13 mouse cellular contexts compared by ENCODE assay signal in genomic region chr10:97478259-97478658, GRCm38 (mm10). TPM values are rescaled to one million over a fixed set of nuclear protein-coding genes. Genes with fewer than 3 reads are reported as not detected.
A peak's percentile ranks its signal among the peaks of the same experiment; 100 is the strongest.
DNase-seq lines count a peak whose midpoint lies in the region; ATAC-seq lines count a peak whose summit lies in the region.
"Had no signal": no experiment of that assay in that cellular context is flagged by ENCODE, and none has a peak within 500 bp of the region (broad histone marks: within the 10 kb centered on the region; RNA-seq: fewer than 3 reads in every experiment).

No protein-coding gene starts in this region.

- H3K4me3 ChIP-seq in forebrain, embryonic 10.5 days: no peak overlapping the region
- no peak overlapping the region for H3K4me3 ChIP-seq in forebrain, embryonic 15.5 days
- no peak overlapping the region for H3K4me3 ChIP-seq in kidney, embryonic 15.5 days (replicated peaks)
- no peak overlapping the region for H3K4me3 ChIP-seq in embryonic facial prominence, embryonic 12.5 days
- H3K4me3 ChIP-seq in limb, embryonic 15.5 days: no peak overlapping the region

- no peak overlapping the region for H3K9ac ChIP-seq in forebrain, embryonic 15.5 days (replicated peaks)
- H3K9ac ChIP-seq in kidney, embryonic 15.5 days: no peak overlapping the region
- H3K9ac ChIP-seq in embryonic facial prominence, embryonic 12.5 days: no peak overlapping the region
- H3K9ac ChIP-seq in limb, embryonic 15.5 days: no peak overlapping the region
- H3K9ac ChIP-seq: liver, embryonic 14.5 days had no signal

- no peaks in the 10 kb centered on the region for H3K27me3 ChIP-seq in forebrain, embryonic 10.5 days (ENCODE audit: poor library complexity, severe bottlenecking)
- no peaks in the 10 kb centered on the region for H3K27me3 ChIP-seq in forebrain, embryonic 15.5 days
- no peaks in the 10 kb centered on the region for H3K27me3 ChIP-seq in kidney, embryonic 15.5 days
- no peaks in the 10 kb centered on the region for H3K27me3 ChIP-seq in embryonic facial prominence, embryonic 12.5 days
- no peaks in the 10 kb centered on the region for H3K27me3 ChIP-seq in limb, embryonic 15.5 days

- 48% methylated on average over 3 of the region's 3 CpGs for WGBS in forebrain, embryonic 10.5 days
- WGBS in forebrain, embryonic 15.5 days: 19% methylated on average over 3 of the region's 3 CpGs
- WGBS in kidney, embryonic 15.5 days: 52% methylated on average over 3 of the region's 3 CpGs
- 50% methylated on average over 3 of the region's 3 CpGs for WGBS in embryonic facial prominence, embryonic 12.5 days
- WGBS in limb, embryonic 15.5 days: 36% methylated on average over 3 of the region's 3 CpGs

- H3K27ac ChIP-seq in forebrain, embryonic 10.5 days: peak overlapping the region; percentile 76
- no peak overlapping the region for H3K27ac ChIP-seq in forebrain, embryonic 15.5 days (replicated peaks)
- peak overlapping the region; percentile 85 for H3K27ac ChIP-seq in kidney, embryonic 15.5 days
- H3K27ac ChIP-seq in embryonic facial prominence, embryonic 12.5 days: peak overlapping the region; percentile 72
- peak overlapping the region; percentile 85 for H3K27ac ChIP-seq in limb, embryonic 15.5 days
- H3K27ac ChIP-seq: liver, embryonic 14.5 days had no signal

- H3K36me3 ChIP-seq in forebrain, embryonic 10.5 days (replicated peaks): no peaks in the 10 kb centered on the region
- no peaks in the 10 kb centered on the region for H3K36me3 ChIP-seq in forebrain, embryonic 15.5 days
- no peaks in the 10 kb centered on the region for H3K36me3 ChIP-seq in kidney, embryonic 15.5 days
- no peaks in the 10 kb centered on the region for H3K36me3 ChIP-seq in embryonic facial prominence, embryonic 12.5 days
- no peaks in the 10 kb centered on the region for H3K36me3 ChIP-seq in limb, embryonic 15.5 days

- DNase-seq in forebrain, embryonic 10.5 days (ENCODE audit: extremely low spot score, low spot score): no peak
- DNase-seq in kidney, adult 11 months: no peak
- no peak for DNase-seq in B cell, adult 2 months
- DNase-seq in cerebellum, adult 9-11 months: no peak
- DNase-seq: cerebellum, postnatal 14 days; kidney, adult 9 months; layer of hippocampus, postnatal 36 days; right cerebral cortex, postnatal 25 days had no signal

- peaks cover 38% of the 10 kb centered on the region for H3K4me1 ChIP-seq in forebrain, embryonic 10.5 days
- peaks cover 10% of the 10 kb centered on the region for H3K4me1 ChIP-seq in forebrain, embryonic 15.5 days
- H3K4me1 ChIP-seq in kidney, embryonic 15.5 days: peaks cover 16% of the 10 kb centered on the region
- peaks cover 18% of the 10 kb centered on the region for H3K4me1 ChIP-seq in embryonic facial prominence, embryonic 12.5 days
- peaks cover 10% of the 10 kb centered on the region for H3K4me1 ChIP-seq in limb, embryonic 15.5 days

- no peak for ATAC-seq in forebrain, embryonic 15.5 days (replicated peaks)
- ATAC-seq in kidney, embryonic 15.5 days (replicated peaks; ENCODE audit: low FRiP score): no peak
- no peak for ATAC-seq in embryonic facial prominence, embryonic 12.5 days (ENCODE audit: insufficient number of reproducible peaks, insufficient read depth, low FRiP score, low TSS enrichment)
- ATAC-seq in limb, embryonic 15.5 days (ENCODE audit: insufficient number of reproducible peaks, low FRiP score, low TSS enrichment, low read depth): no peak

- H3K9me3 ChIP-seq in forebrain, embryonic 10.5 days: no peaks in the 10 kb centered on the region
- H3K9me3 ChIP-seq in forebrain, embryonic 15.5 days: no peaks in the 10 kb centered on the region
- no peaks in the 10 kb centered on the region for H3K9me3 ChIP-seq in kidney, embryonic 15.5 days (replicated peaks)
- no peaks in the 10 kb centered on the region for H3K9me3 ChIP-seq in embryonic facial prominence, embryonic 12.5 days
- H3K9me3 ChIP-seq in limb, embryonic 15.5 days: no peaks in the 10 kb centered on the region

- no peak overlapping the region for H3K4me2 ChIP-seq in forebrain, embryonic 15.5 days (replicated peaks)
- no peak overlapping the region for H3K4me2 ChIP-seq in kidney, embryonic 15.5 days
- no peak overlapping the region for H3K4me2 ChIP-seq in embryonic facial prominence, embryonic 12.5 days (replicated peaks)
- no peak overlapping the region for H3K4me2 ChIP-seq in limb, embryonic 15.5 days

RNA-seq across cellular contexts. Expression of gene Dcn, which starts 1.1 kb away (rescaled TPM):
- polyA plus RNA-seq in forebrain, embryonic 10.5 days (2016; fragmentation: Nextera tagmentation; extraction: Ambion mirVana): 3.3 and 4.5 TPM in 2 replicates
- 40.5 and 46.2 TPM in 2 replicates for polyA plus RNA-seq in forebrain, embryonic 15.5 days (2015; fragmentation: Nextera tagmentation; extraction: Ambion mirVana)
- polyA plus RNA-seq in kidney, embryonic 15.5 days (2015; fragmentation: Nextera tagmentation; extraction: Ambion mirVana): 205 and 303 TPM in 2 replicates
- 79.0 and 87.0 TPM in 2 replicates for polyA plus RNA-seq in embryonic facial prominence, embryonic 12.5 days (2016; fragmentation: Nextera tagmentation; extraction: Ambion mirVana)
- 1,005 and 1,033 TPM in 2 replicates for polyA plus RNA-seq in limb, embryonic 15.5 days (2015; fragmentation: Nextera tagmentation; extraction: Ambion mirVana)
